Mouse (Mus musculus): ENCODE results near the gene Ccdc24.

Gene Ccdc24

GRCm38 (mm10) chr4:117891738-117892161, 19.4 kb upstream of the Ccdc24 start, which contains the start of gene Dph2:
Gene Dph2 (minus strand): TSS chr4:117892032.
- DNase-seq (ENCODE audit: low read depth in 2 of 2, low spot score in 2 of 2), result peak; percentile 53 to 65

GRCm38 (mm10) chr4:117890750-117891149, 18.4 kb upstream of the Ccdc24 start:
- no peak for DNase-seq (ENCODE audit: low read depth in 2 of 2, low spot score in 2 of 2)

DNA sequence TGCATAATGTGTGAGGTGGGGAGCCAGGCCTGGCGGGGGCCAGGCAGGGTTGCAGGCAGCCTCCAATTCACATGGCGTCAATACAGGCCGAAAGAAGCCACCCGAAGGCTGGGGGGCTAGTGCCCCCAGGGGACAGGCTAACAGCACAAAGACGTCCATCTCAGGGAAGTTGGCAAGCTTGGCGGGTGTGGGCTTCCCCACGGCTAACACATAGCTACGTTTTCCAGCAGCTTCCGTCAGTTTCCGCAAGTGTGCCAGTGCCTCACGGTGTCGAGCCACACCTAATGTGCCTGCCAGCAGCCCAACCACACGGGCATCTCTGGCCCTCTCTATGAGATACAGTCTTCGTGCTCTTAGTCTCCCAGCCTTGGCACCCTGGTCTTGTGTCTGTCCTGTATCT, 17.7 kb upstream of the Ccdc24 start:
- no peak for DNase-seq (ENCODE audit: low read depth in 2 of 2, low spot score in 2 of 2)

GRCm38 (mm10) chr4:117889471-117889870, 17.1 kb upstream of the Ccdc24 start:
- DNase-seq (ENCODE audit: low read depth in 2 of 2, low spot score in 2 of 2), result no peak

- DNase-seq (ENCODE audit: low read depth in 2 of 2, low spot score in 2 of 2), result no peak
Observed at GRCm38 (mm10) chr4:117887920-117888319, 15.6 kb upstream of the Ccdc24 start.

DNA sequence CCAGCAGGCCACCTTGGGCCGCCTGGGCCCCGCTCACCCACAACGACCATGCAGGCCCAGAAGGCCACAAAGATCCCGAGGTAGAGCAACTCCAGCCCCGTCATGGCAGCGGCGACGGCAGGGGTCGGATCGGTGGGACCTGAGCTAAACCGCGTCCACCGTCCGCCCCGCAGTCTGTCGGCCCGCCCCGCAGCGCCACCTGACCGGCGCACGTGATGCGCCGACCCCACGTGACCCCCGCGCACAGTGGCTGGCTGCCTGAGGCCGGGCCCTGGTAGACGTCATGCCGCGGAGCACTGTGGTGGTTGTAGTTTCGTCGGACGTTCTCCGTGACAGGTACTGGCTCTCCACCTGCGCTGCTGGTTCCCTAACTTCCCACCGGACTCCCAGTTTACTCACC, 14.8 kb upstream of the Ccdc24 start, which contains the start of gene Atp6v0b:
TSS of gene Atp6v0b (minus strand) at position 201 of the 400 bp plus-strand sequence.
- DNase-seq (ENCODE audit: low read depth in 2 of 2, low spot score in 2 of 2), result peak; percentile 83 to 88

DNA sequence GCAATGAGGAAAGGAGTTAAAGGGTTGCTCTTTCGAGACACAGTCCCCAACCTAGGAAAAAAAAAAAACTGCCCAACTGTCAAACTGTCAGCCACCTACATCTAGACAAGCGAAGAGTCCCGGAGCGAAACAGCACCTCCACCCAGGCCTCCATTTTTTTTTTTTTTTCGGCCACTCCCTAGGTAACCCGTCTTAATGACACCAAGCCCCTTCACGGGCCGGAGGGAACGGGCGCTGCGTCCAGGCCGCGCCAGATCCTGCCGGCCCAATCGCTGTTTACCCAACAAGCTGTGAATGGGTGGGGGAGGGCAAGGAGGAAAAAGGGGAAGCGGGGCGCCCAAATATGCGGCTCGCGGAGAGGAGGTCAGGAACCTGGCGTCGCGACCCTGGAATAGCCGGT, 14.3 kb upstream of the Ccdc24 start:
- DNase-seq (ENCODE audit: low read depth in 2 of 2, low spot score in 2 of 2), result no peak

GRCm38 (mm10) chr4:117885994-117886393, 13.6 kb upstream of the Ccdc24 start:
- no peak for DNase-seq (ENCODE audit: low read depth in 2 of 2, low spot score in 2 of 2)

GRCm38 (mm10) chr4:117885093-117885492, 12.7 kb upstream of the Ccdc24 start:
- DNase-seq (ENCODE audit: low read depth in 2 of 2, low spot score in 2 of 2), result no peak

DNA sequence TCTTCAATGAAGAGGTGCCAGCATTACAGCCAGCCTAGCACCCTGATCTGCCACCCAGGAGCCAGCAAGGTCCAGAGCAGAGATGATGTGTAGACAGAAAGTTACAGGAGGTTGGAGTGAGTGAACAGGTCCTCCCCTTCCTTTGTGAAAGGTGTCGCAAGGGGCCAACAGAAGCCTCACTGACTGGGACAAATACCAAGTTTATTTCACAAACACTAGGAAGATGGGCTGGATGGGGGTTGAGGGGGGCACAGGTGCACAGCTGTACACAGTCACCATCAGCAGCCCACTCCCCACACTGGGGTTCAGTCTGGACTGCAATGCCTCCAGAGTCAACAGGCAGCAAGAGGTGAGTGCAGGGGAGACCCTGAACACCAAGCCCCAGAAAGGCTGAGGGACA, 11.8 kb upstream of the Ccdc24 start:
- DNase-seq (ENCODE audit: low read depth in 2 of 2, low spot score in 2 of 2), result no peak

DNA sequence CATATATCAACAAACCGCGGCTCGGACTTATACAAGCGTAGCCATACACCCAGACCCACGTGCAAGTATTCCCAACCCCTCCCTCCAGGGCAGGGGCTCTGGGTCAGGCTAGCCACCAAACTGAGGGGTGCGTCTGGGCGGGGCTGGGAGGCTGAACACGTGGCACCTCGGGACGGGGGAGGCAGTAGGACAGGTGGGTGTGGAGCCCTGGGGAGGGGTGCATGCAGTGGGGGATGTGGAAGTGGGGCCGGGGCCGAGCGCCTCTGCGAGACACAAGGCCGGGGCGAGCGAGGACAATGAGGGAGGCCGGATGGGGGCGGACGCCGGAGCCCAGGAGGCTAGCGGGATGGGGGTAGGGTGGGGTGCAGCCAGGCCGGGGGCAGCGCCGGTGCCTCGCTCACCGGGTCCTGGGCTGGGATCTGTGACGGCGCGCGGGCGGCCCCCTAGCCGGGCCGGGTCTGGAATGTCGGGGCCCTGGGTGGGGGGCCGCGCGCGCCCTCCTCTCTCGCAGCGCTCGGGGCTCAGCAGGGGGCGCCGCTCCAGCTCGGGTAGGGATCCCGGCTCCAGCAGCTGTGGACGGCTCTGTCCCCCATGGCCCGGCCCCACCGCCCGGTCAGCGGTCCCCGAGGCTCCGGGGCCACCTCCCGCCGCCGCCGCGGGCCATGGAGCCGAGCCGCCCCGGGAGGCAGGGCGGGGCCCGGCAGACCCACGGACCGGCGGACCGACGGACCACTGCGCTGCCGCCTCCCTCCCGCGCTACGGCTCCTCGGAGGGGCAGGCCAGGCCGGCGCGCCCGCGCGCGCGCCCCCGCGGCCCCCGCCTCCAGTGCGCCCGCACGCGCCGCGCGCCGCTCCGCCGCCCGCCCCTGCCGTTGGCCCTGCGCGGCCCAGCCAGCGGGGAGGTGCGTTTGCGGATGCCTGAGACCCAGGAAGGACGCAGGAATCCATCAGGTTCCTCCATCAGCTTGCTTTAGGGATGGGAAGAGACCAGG, 10.6 kb upstream of the Ccdc24 start, which contains the start of gene B4galt2:
TSS of gene B4galt2 (minus strand) at position 787 of the 991 bp plus-strand sequence.
- no peak for DNase-seq (ENCODE audit: low read depth in 2 of 2, low spot score in 2 of 2)

DNA sequence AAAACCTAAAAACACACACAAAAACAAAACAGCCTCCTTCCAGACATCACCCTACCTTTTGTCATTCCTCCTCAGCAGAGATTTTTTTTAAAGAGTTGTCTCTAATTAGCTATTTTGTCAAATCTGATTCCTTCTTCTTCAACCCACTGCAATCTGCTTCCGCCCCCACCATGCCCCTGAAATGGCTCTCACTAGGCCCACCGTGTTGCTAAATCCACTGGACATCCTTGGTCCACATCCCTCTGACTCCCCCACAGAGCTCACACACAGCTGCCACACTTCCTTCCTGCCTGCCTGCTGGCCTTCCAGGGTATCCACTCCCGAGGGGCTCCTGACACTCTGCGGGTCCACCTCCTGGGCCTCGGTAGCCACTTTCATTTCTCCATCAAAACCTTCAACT, 6.3 kb upstream of the Ccdc24 start:
- DNase-seq (ENCODE audit: low read depth in 2 of 2, low spot score in 2 of 2), result no peak

DNA sequence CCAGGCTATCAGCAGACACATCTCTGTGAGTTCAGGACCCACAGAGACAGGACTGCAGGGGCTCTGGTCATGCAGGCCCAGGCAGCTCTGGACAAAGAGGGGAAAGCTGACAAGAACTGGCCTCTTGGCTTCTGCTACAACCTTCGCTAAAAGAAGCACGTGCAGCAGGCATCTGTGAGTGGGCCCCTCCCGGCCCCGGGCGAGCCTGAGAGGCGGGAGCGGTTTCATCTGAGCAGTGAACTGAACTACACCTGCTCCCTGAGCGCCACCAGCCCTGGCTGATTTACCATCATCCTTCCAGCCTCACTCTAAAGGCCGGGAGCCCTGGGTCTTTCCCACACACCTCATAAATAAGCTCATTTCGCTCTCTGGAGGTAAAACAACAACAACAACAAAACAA, 5.9 kb upstream of the Ccdc24 start:
- peak in 1 of 2 experiments; percentile 34 for DNase-seq (ENCODE audit: low read depth in 2 of 2, low spot score in 2 of 2)

DNA sequence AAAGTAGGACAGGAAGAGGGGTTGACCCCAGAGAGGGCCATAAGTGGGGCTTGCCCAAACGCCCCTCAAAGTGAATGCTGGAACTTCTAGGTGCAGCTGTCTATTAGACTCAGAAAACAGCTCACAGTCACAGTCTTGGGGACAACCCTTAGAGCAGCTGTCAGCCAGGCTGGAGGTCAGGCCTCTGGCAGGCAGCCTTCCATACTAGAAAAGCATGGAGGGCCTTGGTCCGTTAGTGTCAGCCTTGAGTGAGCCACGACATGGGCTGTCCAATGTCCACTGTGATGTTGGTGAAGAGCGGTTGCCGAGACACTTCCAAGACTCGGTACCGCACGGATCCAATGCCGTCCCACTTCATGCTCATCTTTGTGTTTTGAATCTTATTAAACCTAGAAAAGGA, 1.3 kb upstream of the Ccdc24 start:
- DNase-seq (ENCODE audit: low read depth in 2 of 2, low spot score in 2 of 2), result no peak

DNA sequence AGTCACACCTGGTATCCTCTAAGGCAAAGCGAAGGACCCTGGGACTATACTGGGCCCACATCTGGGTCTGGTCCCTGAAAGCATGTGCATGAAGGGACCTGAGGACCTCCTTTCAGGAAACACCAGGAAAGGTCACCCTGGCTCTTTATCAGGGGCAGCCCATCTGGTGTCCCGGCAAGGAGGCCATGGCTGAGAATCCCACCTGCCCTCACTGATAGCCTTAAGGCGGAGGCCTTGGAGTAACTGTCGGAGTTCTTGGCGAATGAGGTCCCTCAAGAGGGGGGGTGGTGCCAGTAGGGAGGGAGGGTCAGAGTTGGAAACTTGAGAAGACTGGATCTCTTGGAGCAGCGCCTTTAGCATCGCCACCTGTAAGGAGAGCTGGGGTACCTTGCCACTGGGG, 570 bp downstream of the Ccdc24 start:
- DNase-seq (ENCODE audit: low read depth in 2 of 2, low spot score in 2 of 2), result no peak

GRCm38 (mm10) chr4:117870437-117870836, 1.9 kb downstream of the Ccdc24 start:
- no peak for DNase-seq (ENCODE audit: low read depth in 2 of 2, low spot score in 2 of 2)

DNA sequence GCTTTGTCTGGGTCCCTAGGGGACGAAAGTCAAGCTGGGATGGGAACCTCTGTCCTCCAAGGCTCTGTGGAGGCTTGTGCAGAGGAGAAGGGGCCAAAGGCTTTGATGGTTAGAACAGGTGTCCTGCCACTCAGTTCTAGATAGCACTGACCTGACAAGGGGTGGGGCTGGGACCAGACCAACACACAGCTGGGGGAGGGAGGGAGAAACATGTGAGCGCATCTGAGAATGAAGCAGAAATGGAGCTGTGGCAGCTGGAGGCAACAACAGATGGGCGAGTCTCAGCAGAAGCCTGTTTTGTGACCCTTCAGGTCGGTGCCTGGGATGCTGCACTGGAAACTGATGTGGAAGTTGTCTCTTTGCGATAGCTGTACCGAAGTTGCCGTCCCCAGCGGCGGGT, 3.0 kb downstream of the Ccdc24 start:
- no peak for DNase-seq (ENCODE audit: low read depth in 2 of 2, low spot score in 2 of 2)

- peak in 1 of 2 experiments; percentile 46 for DNase-seq (ENCODE audit: low read depth in 2 of 2, low spot score in 2 of 2)
Observed at GRCm38 (mm10) chr4:117867823-117868222, 4.5 kb downstream of the Ccdc24 start.

GRCm38 (mm10) chr4:117867000-117867399, 5.4 kb downstream of the Ccdc24 start:
- no peak for DNase-seq (ENCODE audit: low read depth in 2 of 2, low spot score in 2 of 2)

- no peak for DNase-seq (ENCODE audit: low read depth in 2 of 2, low spot score in 2 of 2)
Observed at GRCm38 (mm10) chr4:117866083-117866482, 6.3 kb downstream of the Ccdc24 start.

DNA sequence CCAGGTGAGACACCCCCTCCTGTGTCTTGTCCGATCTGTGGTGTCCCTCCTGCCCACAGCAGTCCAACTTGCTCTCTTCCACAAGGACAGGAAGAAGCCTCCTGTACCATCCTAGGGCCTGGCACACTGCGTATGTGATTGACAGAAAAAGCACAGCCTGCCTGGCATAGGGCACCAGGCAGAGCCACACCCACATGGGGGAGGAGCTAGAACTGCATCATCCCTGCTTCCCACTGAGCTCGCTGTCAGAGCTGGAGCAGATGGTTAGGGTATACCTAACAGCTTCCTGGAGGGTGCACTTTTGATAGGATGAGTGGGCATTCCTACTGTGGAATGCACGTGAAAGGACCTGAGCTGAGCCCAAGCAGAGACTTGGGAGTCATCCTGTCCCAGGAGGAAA, 9.5 kb downstream of the Ccdc24 start:
- no peak for DNase-seq (ENCODE audit: low read depth in 2 of 2, low spot score in 2 of 2)

GRCm38 (mm10) chr4:117860570-117860969, 11.8 kb downstream of the Ccdc24 start:
- DNase-seq (ENCODE audit: low read depth in 2 of 2, low spot score in 2 of 2), result no peak
